Mouse (Mus musculus): ENCODE measurements at regions not wholly inside any gene's neighbourhood (a gene's known extent, or its start where the extent isn't known, plus 50 kb on each side); places are given as distances from the start of the nearest gene placed in this dataset.

DNA sequence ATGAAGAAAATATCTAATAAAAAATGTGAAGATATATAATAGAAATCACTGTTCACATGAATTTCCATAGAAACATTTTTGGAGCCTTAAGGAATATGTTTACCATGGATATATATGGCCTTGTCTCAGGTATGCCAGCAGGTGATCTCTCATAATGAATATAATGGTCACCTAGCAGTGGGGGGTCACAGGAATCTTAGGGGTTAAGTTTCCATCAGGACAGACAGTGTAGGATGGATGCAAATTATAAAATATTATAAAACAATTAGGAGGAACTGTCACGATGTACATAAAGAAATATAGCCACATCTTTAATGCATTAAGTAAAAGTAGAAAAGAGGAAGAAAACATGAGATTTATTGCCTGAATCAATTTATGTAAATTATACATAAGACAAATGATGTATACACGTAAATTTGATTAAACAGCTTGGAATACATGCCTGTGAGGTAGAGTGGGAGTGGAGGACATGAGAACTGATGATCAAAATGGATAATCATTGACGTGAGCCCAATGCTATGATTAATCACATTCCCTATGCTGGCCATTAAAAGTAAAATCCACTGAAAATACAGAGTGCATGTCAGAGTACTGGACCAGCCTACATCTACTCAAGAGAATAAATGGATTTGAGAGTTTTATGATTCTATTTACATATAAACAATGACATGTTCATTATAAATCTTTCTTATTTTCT, 693.0 kb upstream of the Gpc5 start:
- no peak for DNase-seq (ENCODE audit: extremely low spot score, low spot score)

DNA sequence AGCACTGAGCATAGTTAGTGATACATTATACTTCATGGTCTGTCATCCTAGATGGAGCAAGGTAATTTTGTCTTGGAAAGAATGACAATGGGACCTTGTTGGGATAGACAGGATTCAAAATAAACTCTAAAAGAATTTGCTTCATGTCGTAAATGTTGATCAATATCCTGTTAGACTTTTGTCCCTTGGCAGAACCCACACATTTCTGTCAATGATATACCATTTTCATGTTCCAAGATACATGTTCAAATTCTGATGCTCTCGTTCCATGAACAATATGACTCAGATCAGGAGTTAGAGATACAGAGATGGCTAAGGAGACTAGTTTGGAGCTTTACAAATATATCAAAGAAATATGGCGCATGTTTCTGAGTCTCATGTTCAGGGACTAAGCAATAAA, 673.2 kb upstream of the Gpc5 start:
- no peak for DNase-seq (ENCODE audit: extremely low spot score, low spot score)

DNA sequence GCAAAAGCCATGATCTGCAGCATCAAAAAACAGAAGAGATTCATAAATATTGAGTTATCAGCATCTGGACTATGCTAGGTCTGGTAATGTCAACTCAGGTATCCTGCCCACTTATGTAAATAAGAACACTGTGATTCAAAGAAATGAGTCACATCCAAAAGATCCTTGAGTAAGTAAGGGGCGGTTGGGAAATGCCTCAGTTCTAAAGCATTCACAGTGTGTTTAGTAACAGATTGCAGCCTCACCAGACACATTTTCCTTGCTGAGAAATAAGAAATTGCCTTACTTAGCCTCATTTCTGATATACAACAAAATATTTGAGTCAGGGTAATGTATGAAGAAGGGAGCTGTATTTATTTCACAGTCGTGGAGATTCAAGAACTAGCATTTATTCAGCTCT, 666.5 kb upstream of the Gpc5 start:
- no peak for DNase-seq (ENCODE audit: extremely low spot score, low spot score)
